Mouse (Mus musculus): ENCODE measurements at regions not wholly inside any gene's neighbourhood (a gene's known extent, or its start where the extent isn't known, plus 50 kb on each side); places are given as distances from the start of the nearest gene placed in this dataset.

DNA sequence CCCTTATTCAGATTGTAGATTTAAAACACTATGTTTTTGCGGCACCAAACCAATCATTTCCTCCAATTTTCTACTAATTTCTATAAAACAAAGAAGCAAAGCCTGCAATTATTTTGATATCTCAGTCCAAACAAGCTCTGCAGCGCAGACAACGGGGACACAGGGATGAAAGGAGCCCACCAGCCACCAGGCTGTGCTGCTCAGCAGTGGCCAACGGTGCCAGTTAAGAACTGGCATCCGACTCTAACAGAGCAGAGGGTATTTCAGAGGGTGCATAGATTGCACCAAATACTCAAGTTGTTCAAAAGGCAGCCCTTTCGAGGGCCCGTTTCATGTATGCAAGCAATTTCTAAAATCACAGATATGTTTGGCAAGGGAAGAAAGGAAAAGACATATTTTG, 278.5 kb upstream of the Sash1 start:
- TF ChIP-seq MYOD1 (IDR thresholded peaks at IDR 0.05; ENCODE audit: control insufficient read depth in 1 of 3, insufficient read length in 2 of 3, low read depth in 2 of 3) = no peak
- TF ChIP-seq POLR2A (IDR thresholded peaks at IDR 0.05; ENCODE audit: insufficient read length, low read depth) = no peak
